Mouse (Mus musculus): Measurements from ENCODE around the gene Ddc.

DNA sequence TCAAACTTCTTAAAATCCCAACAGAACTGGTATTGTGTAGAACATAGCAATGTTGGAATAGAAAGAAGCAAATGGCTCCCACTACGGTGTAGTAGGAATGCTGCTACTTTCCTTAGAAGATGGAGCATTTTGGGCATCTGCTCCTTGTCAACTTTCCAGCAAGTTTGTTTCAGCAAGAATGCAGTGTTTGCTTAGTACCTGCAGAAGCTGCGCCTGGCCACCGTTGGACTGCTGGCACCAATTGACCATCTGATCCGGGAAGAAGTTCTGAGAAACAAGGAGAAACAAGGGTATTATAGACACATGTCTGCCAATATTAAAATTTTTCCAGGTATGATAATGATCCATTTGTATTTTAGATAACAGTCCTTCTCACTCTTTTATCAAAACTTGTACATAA is 47.8 kb upstream of the Ddc start:
- TF ChIP-seq CTCF (IDR thresholded peaks at IDR 0.05; ENCODE audit: extremely low read depth, insufficient read length, insufficient replicate concordance, low read depth, low read length) (no peak), POLR2A (IDR thresholded peaks at IDR 0.05; ENCODE audit: low read depth, low read length) (no peak)

Measured in small intestine, adult 2 months (tissue).